Mouse (Mus musculus): ENCODE data around the gene Slc6a21.

Slc6a21 gene

DNA sequence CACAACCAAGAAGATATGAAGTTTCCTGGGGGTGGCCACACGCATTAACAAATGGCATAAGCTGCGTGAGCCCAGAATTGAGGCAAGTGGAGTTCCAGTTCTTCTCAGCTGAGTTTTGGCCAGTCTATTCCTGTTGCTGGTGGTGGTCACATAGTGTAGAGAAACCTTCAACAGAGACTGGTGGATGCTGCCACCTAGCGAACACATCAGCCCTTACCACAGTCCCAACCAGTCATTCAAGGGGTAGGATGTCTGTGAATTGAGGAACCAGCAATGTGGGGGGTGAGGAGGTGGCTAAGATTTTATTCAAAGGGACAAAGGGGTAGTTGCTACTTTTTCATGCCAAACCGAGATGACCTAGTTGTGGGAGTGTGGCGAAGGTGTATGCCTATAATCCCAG lies 22.4 kb downstream of the Slc6a21 start:
- no peaks in the 10 kb centered on the region for H3K27me3 ChIP-seq (ENCODE audit: insufficient read depth, low read length)
- H3K4me1 ChIP-seq (replicated peaks; ENCODE audit: low read depth, low read length) = peaks cover 36% of the 10 kb centered on the region
- peaks cover 23% of the 10 kb centered on the region for H3K36me3 ChIP-seq (ENCODE audit: insufficient read depth, low read length)
- TF ChIP-seq CTCF (conservative IDR thresholded peaks at IDR 0.05; ENCODE audit: low read length) (peak; percentile 59), POU5F1 (IDR thresholded peaks at IDR 0.05; ENCODE audit: borderline replicate concordance, low read length) (no peak), NANOG (IDR thresholded peaks at IDR 0.05; ENCODE audit: borderline replicate concordance, low read length) (no peak)
- H3K4me3 ChIP-seq (replicated peaks; ENCODE audit: low read length) = no peak overlapping the region
- H3K9me3 ChIP-seq (ENCODE audit: low read length) = peaks cover 1% of the 10 kb centered on the region; the same call in 1 of the 2 replicates

- Histone ChIP-seq H3K36me3 (ENCODE audit: insufficient read depth, low read length) (peaks cover 24% of the 10 kb centered on the region), H3K4me3 (replicated peaks; ENCODE audit: low read length) (no peak overlapping the region), H3K27me3 (ENCODE audit: insufficient read depth, low read length) (no peaks in the 10 kb centered on the region), H3K9me3 (ENCODE audit: low read length) (no peaks in the 10 kb centered on the region), H3K4me1 (replicated peaks; ENCODE audit: low read depth, low read length) (peaks cover 40% of the 10 kb centered on the region)
- TF ChIP-seq POU5F1 (IDR thresholded peaks at IDR 0.05; ENCODE audit: borderline replicate concordance, low read length) (no peak), CTCF (conservative IDR thresholded peaks at IDR 0.05; ENCODE audit: low read length) (peak; percentile 60)
Measured at GRCm38 (mm10) chr7:45300270-45300669, 23.0 kb downstream of the Slc6a21 start.

- no peak for TF ChIP-seq POU5F1 (IDR thresholded peaks at IDR 0.05; ENCODE audit: borderline replicate concordance, low read length)
- no peak for TF ChIP-seq NANOG (IDR thresholded peaks at IDR 0.05; ENCODE audit: borderline replicate concordance, low read length)
- no peak for TF ChIP-seq CTCF (conservative IDR thresholded peaks at IDR 0.05; ENCODE audit: low read length)
- Histone ChIP-seq H3K4me1 (replicated peaks; ENCODE audit: low read depth, low read length) (peaks cover 41% of the 10 kb centered on the region), H3K36me3 (ENCODE audit: insufficient read depth, low read length) (peaks cover 41% of the 10 kb centered on the region), H3K4me3 (replicated peaks; ENCODE audit: low read length) (no peak overlapping the region), H3K9me3 (ENCODE audit: low read length) (no peaks in the 10 kb centered on the region), H3K27me3 (ENCODE audit: insufficient read depth, low read length) (no peaks in the 10 kb centered on the region)
Measured at GRCm38 (mm10) chr7:45302626-45303025, 25.3 kb downstream of the Slc6a21 start.

- Histone ChIP-seq H3K4me1 (replicated peaks; ENCODE audit: low read depth, low read length) (peaks cover 49% of the 10 kb centered on the region), H3K9me3 (ENCODE audit: low read length) (no peaks in the 10 kb centered on the region), H3K36me3 (ENCODE audit: insufficient read depth, low read length) (peaks cover 55% of the 10 kb centered on the region), H3K4me3 (replicated peaks; ENCODE audit: low read length) (peak overlapping the region; percentile 52), H3K27me3 (ENCODE audit: insufficient read depth, low read length) (no peaks in the 10 kb centered on the region)
- TF ChIP-seq POU5F1 (IDR thresholded peaks at IDR 0.05; ENCODE audit: borderline replicate concordance, low read length) (no peak), CTCF (conservative IDR thresholded peaks at IDR 0.05; ENCODE audit: low read length) (no peak), NANOG (IDR thresholded peaks at IDR 0.05; ENCODE audit: borderline replicate concordance, low read length) (no peak)
Measured at GRCm38 (mm10) chr7:45304869-45305268, 27.6 kb downstream of the Slc6a21 start.

DNA sequence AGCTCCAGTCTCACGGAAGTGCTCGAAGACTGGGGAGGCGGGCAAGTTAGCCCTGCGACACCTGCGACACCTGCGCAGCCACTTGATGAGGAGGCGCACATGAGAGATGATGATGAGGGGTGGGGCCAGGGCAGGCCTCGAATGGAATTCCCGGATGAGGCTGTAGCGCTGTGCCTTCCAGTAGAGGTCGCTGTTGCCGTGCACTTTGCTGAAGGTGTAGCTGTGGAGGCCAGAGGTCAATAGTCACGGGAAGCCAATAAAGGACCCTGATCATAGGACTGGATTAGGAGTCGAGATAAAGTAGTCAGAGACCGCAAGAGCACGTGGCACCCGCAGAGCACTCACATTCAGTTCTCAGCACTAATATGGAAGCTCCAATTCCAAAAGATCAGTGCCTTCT lies 28.0 kb downstream of the Slc6a21 start:
- peaks cover 59% of the 10 kb centered on the region for H3K36me3 ChIP-seq (ENCODE audit: insufficient read depth, low read length)
- no peaks in the 10 kb centered on the region for H3K27me3 ChIP-seq (ENCODE audit: insufficient read depth, low read length)
- H3K9me3 ChIP-seq (ENCODE audit: low read length) = no peaks in the 10 kb centered on the region
- peak overlapping the region; percentile 52 for H3K4me3 ChIP-seq (replicated peaks; ENCODE audit: low read length)
- TF ChIP-seq CTCF (conservative IDR thresholded peaks at IDR 0.05; ENCODE audit: low read length) (peak; percentile 79), POU5F1 (IDR thresholded peaks at IDR 0.05; ENCODE audit: borderline replicate concordance, low read length) (no peak)
- H3K4me1 ChIP-seq (replicated peaks; ENCODE audit: low read depth, low read length) = peaks cover 49% of the 10 kb centered on the region

DNA sequence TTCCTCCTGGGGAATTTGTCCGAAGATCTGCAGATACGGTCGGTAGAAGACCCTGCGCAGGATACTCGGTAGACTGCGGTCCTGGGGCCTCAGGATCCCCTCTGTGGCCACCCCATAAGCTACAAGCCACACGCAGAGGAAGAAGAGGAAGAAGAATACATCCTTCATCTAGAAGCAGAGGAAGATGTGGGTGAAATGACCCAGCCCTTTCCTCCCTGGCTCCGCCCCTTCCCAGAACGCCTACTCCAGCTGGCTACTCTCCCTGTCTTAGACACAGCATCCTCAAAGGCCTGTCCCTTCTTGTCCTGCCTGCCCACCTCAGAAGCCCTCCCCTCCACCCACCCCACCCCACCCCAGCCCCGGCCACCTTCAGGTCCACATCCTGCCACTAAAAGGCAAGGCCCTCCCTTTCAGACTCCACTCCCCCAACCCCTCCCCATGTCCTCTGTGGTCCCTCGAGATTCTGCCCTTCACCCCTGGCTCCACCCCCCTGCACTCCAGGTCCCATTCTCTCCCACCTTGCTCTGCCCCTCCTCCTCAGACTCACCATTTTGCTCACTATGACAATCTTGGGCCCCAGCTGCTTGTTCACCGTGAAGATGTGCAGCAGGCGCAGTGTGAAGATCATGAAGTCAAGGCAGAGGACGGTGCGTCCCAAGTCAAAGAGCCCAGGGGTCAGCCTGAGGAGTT lies 31.4 kb downstream of the Slc6a21 start:
- Histone ChIP-seq H3K4me1 (replicated peaks; ENCODE audit: low read depth, low read length) (peaks cover 60% of the 10 kb centered on the region), H3K9me3 (ENCODE audit: low read length) (no peaks in the 10 kb centered on the region), H3K36me3 (ENCODE audit: insufficient read depth, low read length) (peaks cover 76% of the 10 kb centered on the region), H3K4me3 (replicated peaks; ENCODE audit: low read length) (peak overlapping the region; percentile 45), H3K27me3 (ENCODE audit: insufficient read depth, low read length) (no peaks in the 10 kb centered on the region)
- TF ChIP-seq POU5F1 (IDR thresholded peaks at IDR 0.05; ENCODE audit: borderline replicate concordance, low read length) (no peak), NANOG (IDR thresholded peaks at IDR 0.05; ENCODE audit: borderline replicate concordance, low read length) (no peak), CTCF (conservative IDR thresholded peaks at IDR 0.05; ENCODE audit: low read length) (no peak)

GRCm38 (mm10) chr7:45309455-45309854 lies 32.1 kb downstream of the Slc6a21 start:
- H3K4me3 ChIP-seq (replicated peaks; ENCODE audit: low read length) = no peak overlapping the region
- peaks cover 76% of the 10 kb centered on the region for H3K36me3 ChIP-seq (ENCODE audit: insufficient read depth, low read length)
- H3K4me1 ChIP-seq (replicated peaks; ENCODE audit: low read depth, low read length) = peaks cover 59% of the 10 kb centered on the region
- TF ChIP-seq CTCF (conservative IDR thresholded peaks at IDR 0.05; ENCODE audit: low read length) = peak; percentile 68
- TF ChIP-seq POU5F1 (IDR thresholded peaks at IDR 0.05; ENCODE audit: borderline replicate concordance, low read length) = no peak
- no peak for TF ChIP-seq NANOG (IDR thresholded peaks at IDR 0.05; ENCODE audit: borderline replicate concordance, low read length)
- no peaks in the 10 kb centered on the region for H3K27me3 ChIP-seq (ENCODE audit: insufficient read depth, low read length)
- no peaks in the 10 kb centered on the region for H3K9me3 ChIP-seq (ENCODE audit: low read length)

- H3K9me3 ChIP-seq (ENCODE audit: low read length) = no peaks in the 10 kb centered on the region
- no peak for TF ChIP-seq POU5F1 (IDR thresholded peaks at IDR 0.05; ENCODE audit: borderline replicate concordance, low read length)
- no peak for TF ChIP-seq NANOG (IDR thresholded peaks at IDR 0.05; ENCODE audit: borderline replicate concordance, low read length)
- no peak for TF ChIP-seq CTCF (conservative IDR thresholded peaks at IDR 0.05; ENCODE audit: low read length)
Measured at GRCm38 (mm10) chr7:45312023-45312422, 34.7 kb downstream of the Slc6a21 start.

More at GRCm38 (mm10) chr7:45312023-45312422, 34.7 kb downstream of the Slc6a21 start:
- no peak overlapping the region for H3K4me3 ChIP-seq (replicated peaks; ENCODE audit: low read length)
- H3K36me3 ChIP-seq (ENCODE audit: insufficient read depth, low read length) = peaks cover 87% of the 10 kb centered on the region
- no peaks in the 10 kb centered on the region for H3K27me3 ChIP-seq (ENCODE audit: insufficient read depth, low read length)
- H3K4me1 ChIP-seq (replicated peaks; ENCODE audit: low read depth, low read length) = peaks cover 48% of the 10 kb centered on the region
